Mouse (Mus musculus): ENCODE results near the gene Ubb. TPM values are rescaled to one million over a fixed set of nuclear protein-coding genes. Genes with fewer than 3 reads are reported as not detected.

The Ubb gene
- polyA plus RNA-seq, 2 experiments: 3,111 to 3,423 TPM

DNA sequence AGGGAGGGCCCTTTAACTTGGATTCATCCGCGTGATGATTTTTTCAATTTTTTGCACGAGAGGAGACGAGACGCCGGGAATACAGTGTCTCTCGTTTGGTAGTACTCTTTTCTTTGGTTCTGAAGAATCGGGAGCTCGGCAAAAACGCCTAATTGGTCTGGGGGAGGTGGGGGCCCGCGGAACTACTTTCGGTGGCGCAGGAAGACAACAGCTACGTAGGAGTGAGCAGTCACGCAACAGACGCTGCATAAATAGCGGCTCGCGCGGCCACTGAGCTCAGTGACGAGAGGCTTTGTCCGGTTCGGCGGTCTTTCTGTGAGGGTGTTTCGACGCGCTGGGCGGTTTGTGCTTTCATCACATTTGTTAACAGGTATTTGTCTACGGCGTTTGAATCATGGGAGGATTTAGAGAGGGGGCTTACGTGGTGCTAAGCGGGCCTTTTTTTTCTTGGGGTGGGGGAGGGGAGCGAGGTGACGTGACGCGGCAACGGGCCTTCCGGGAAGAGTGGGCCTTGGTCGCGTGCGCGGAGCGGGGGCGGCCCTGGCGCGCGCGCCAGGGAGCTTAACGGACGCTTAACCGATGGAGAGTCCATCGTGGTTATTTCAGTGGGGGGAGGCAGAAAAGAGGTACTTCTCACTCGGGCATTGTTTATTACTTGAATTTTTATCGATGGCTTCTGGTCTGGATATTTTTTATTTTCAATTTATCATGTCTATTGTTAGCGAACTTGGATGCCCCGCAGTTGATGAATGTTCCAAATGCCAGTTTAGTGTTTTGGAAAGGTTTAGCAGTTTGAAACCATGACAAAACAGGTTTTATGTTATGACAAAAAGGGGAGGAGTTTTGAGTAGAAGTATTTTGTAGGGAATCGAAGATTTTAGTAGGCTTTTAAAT is 502 bp downstream of the Ubb start:
- Histone ChIP-seq H3K27ac (replicated peaks; ENCODE audit: low read depth, low read length) (peak overlapping the region; percentile 81), H3K4me3 (replicated peaks; ENCODE audit: low read length) (peak overlapping the region; percentile 77), H3K4me2 (replicated peaks; ENCODE audit: low read depth, low read length, severe bottlenecking) (peak overlapping the region; percentile 50), H3K9ac (ENCODE audit: low read depth, low read length, severe bottlenecking) (peak overlapping the region; percentile 75), H3K27me3 (ENCODE audit: control insufficient read depth, insufficient read depth, low read length) (no peaks in the 10 kb centered on the region), H3K4me1 (ENCODE audit: control insufficient read depth, insufficient read depth, low read length) (peaks cover 24% of the 10 kb centered on the region), H3K36me3 (ENCODE audit: control insufficient read depth, insufficient read depth, low read length) (peaks cover 23% of the 10 kb centered on the region), H3K9me3 (ENCODE audit: control insufficient read depth, low read length) (no peaks in the 10 kb centered on the region)
- peak; percentile 100; the same call in 1 of the 2 replicates for TF ChIP-seq POLR2A (IDR thresholded peaks at IDR 0.05; ENCODE audit: borderline replicate concordance, extremely low read depth, insufficient read depth, insufficient read length)
- peak; percentile 89 for ATAC-seq (ENCODE audit: low FRiP score, low read depth)
- under 1% methylated on average over 58 of the region's 58 CpGs for WGBS
- DNase-seq (ENCODE audit: low spot score): peak; percentile 93

DNA sequence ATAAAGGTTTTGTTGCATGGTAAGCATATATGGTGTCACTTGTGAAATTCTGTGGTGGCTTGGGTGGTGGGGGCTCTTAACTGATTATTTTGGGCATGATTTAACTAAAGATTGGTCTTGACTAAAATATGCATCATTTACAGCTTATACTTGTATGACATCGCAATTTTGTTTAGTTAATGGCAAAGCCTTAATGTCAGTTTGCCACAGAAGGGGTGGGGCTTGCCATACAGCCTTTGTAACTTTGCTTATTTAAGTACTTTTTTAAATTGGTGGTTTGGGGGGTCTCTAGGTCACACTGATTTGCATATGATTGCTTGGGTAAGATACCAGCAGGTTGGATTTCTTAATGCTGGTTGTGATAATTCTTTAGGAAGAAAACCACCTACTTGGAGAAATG is 2.2 kb downstream of the Ubb start:
- H3K36me3 ChIP-seq (ENCODE audit: control insufficient read depth, insufficient read depth, low read length): peaks cover 23% of the 10 kb centered on the region
- H3K27ac ChIP-seq (replicated peaks; ENCODE audit: low read depth, low read length): no peak overlapping the region
- ATAC-seq (ENCODE audit: low FRiP score, low read depth) (no peak), DNase-seq (ENCODE audit: low spot score) (no peak)
- H3K27me3 ChIP-seq (ENCODE audit: control insufficient read depth, insufficient read depth, low read length): no peaks in the 10 kb centered on the region
- H3K4me2 ChIP-seq (replicated peaks; ENCODE audit: low read depth, low read length, severe bottlenecking): peak overlapping the region; percentile 93
- H3K9me3 ChIP-seq (ENCODE audit: control insufficient read depth, low read length): no peaks in the 10 kb centered on the region
- WGBS: 33% methylated on average over 1 of the region's 1 CpGs
- peak overlapping the region; percentile 26 for H3K9ac ChIP-seq (ENCODE audit: low read depth, low read length, severe bottlenecking)
- no peak for TF ChIP-seq POLR2A (IDR thresholded peaks at IDR 0.05; ENCODE audit: borderline replicate concordance, extremely low read depth, insufficient read depth, insufficient read length)
- peaks cover 24% of the 10 kb centered on the region for H3K4me1 ChIP-seq (ENCODE audit: control insufficient read depth, insufficient read depth, low read length)
- H3K4me3 ChIP-seq (replicated peaks; ENCODE audit: low read length): peak overlapping the region; percentile 46

DNA sequence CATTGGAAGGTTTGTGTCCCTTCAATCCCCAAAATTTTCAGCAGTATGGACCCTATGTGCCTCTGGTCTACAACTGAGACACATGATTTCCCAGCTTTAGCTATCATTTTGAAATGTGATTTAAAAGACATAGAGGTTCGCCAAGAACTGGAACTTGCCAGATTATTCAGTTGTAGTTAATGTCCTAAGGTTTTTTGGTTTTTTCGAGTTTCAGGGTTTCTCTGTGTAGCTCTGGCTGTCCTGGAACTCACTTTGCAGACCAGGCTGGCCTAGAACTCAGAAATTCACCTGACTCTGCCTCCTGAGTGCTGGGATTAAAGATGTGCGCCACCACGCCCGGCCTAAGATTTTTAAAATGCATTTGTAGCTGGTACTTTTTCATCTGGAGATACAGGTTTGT is 2.7 kb downstream of the Ubb start:
- H3K9me3 ChIP-seq (ENCODE audit: control insufficient read depth, low read length): no peaks in the 10 kb centered on the region
- peaks cover 23% of the 10 kb centered on the region for H3K36me3 ChIP-seq (ENCODE audit: control insufficient read depth, insufficient read depth, low read length)
- 87% methylated on average over 5 of the region's 5 CpGs for WGBS
- H3K27ac ChIP-seq (replicated peaks; ENCODE audit: low read depth, low read length): no peak overlapping the region
- H3K4me2 ChIP-seq (replicated peaks; ENCODE audit: low read depth, low read length, severe bottlenecking): peak overlapping the region; percentile 93
- H3K9ac ChIP-seq (ENCODE audit: low read depth, low read length, severe bottlenecking): peak overlapping the region; percentile 26; the same call in 1 of the 2 replicates
- DNase-seq (ENCODE audit: low spot score) (no peak), ATAC-seq (ENCODE audit: low FRiP score, low read depth) (no peak)
- peaks cover 24% of the 10 kb centered on the region for H3K4me1 ChIP-seq (ENCODE audit: control insufficient read depth, insufficient read depth, low read length)
- no peak for TF ChIP-seq POLR2A (IDR thresholded peaks at IDR 0.05; ENCODE audit: borderline replicate concordance, extremely low read depth, insufficient read depth, insufficient read length)
- peak overlapping the region; percentile 46 for H3K4me3 ChIP-seq (replicated peaks; ENCODE audit: low read length)
- no peaks in the 10 kb centered on the region for H3K27me3 ChIP-seq (ENCODE audit: control insufficient read depth, insufficient read depth, low read length)

DNA sequence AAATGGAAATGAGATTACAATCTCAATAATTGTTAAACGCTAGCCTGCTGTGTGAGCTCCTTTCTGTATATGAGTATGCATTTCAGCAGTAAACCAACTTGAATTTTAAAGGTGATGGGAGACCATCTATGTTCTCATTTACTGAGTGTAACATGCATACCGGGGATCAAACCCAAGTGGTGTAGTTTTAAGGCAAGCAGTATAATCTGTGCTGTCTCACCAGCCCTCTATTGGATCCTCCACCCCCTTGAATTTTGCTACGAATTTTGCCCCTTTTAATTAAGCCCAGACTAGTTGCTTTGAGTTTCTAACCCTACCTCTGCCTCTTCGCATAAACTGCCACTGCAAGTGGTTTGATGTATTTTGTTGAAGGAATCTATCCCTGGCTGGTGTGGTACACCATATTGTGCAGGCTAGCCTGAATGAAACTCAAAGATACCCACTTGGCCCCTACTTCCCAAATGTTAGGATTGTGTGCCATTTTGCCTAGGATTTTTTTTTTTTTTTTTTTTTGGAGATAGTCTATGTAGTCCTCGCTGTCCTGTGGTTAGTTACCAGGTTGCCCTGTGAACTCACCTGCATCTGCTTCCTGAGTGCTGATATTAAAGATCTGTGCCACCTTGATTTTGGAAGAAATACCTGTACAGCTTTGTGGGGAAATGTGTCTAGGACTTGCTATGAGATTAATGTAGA is 3.3 kb downstream of the Ubb start:
- Histone ChIP-seq H3K27me3 (ENCODE audit: control insufficient read depth, insufficient read depth, low read length) (no peaks in the 10 kb centered on the region), H3K4me3 (replicated peaks; ENCODE audit: low read length) (peak overlapping the region; percentile 46), H3K4me2 (replicated peaks; ENCODE audit: low read depth, low read length, severe bottlenecking) (peak overlapping the region; percentile 93), H3K9ac (ENCODE audit: low read depth, low read length, severe bottlenecking) (no peak overlapping the region; the same call in 1 of the 2 replicates), H3K4me1 (ENCODE audit: control insufficient read depth, insufficient read depth, low read length) (peaks cover 24% of the 10 kb centered on the region), H3K9me3 (ENCODE audit: control insufficient read depth, low read length) (no peaks in the 10 kb centered on the region), H3K36me3 (ENCODE audit: control insufficient read depth, insufficient read depth, low read length) (peaks cover 23% of the 10 kb centered on the region), H3K27ac (replicated peaks; ENCODE audit: low read depth, low read length) (no peak overlapping the region)
- TF ChIP-seq POLR2A (IDR thresholded peaks at IDR 0.05; ENCODE audit: borderline replicate concordance, extremely low read depth, insufficient read depth, insufficient read length): no peak
- WGBS: 68% methylated on average over 5 of the region's 5 CpGs
- no peak for DNase-seq (ENCODE audit: low spot score)
- ATAC-seq (ENCODE audit: low FRiP score, low read depth): no peak

DNA sequence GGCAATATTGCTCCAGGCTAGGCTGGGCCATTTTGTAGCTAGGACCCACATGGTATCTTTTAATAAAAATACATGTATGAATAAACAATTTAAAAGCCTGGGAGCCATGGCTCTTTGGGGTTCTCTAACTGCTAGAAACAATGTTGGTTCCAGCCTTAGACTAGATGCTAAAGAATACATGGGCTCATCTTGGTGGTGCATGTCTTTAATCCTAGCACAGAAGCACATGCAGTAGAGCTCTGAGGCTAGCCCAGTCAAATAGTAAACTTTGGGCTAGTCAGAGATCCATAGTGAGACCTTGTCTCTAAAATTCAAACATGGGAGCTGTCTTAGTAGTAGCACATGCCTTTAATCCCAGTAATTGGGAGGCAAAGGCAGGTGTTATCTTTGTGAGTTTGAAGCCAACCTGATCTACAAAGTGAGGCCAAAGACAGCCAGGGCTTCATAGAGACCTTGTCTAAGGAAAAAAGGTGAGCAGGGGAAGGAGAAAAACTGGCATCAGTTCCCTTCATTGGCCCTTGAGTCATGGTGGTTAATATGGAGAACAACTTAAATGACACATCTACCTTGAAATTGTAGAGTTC is 4.1 kb downstream of the Ubb start:
- Histone ChIP-seq H3K9ac (ENCODE audit: low read depth, low read length, severe bottlenecking) (no peak overlapping the region), H3K27ac (replicated peaks; ENCODE audit: low read depth, low read length) (no peak overlapping the region), H3K4me3 (replicated peaks; ENCODE audit: low read length) (no peak overlapping the region), H3K9me3 (ENCODE audit: control insufficient read depth, low read length) (no peaks in the 10 kb centered on the region), H3K4me1 (ENCODE audit: control insufficient read depth, insufficient read depth, low read length) (peaks cover 18% of the 10 kb centered on the region), H3K27me3 (ENCODE audit: control insufficient read depth, insufficient read depth, low read length) (no peaks in the 10 kb centered on the region), H3K36me3 (ENCODE audit: control insufficient read depth, insufficient read depth, low read length) (peaks cover 23% of the 10 kb centered on the region), H3K4me2 (replicated peaks; ENCODE audit: low read depth, low read length, severe bottlenecking) (peak overlapping the region; percentile 93)
- ATAC-seq (ENCODE audit: low FRiP score, low read depth) (no peak), DNase-seq (ENCODE audit: low spot score) (no peak)
- TF ChIP-seq POLR2A (IDR thresholded peaks at IDR 0.05; ENCODE audit: borderline replicate concordance, extremely low read depth, insufficient read depth, insufficient read length): no peak
